Mouse (Mus musculus): ENCODE measurements at regions not wholly inside any gene's neighbourhood (a gene's known extent, or its start where the extent isn't known, plus 50 kb on each side); places are given as distances from the start of the nearest gene placed in this dataset.

GRCm38 (mm10) chr11:52493336-52493735 lies 97.1 kb downstream of the 9530068E07Rik start:
- TF ChIP-seq CTCF (IDR thresholded peaks at IDR 0.05; ENCODE audit: borderline replicate concordance, insufficient read depth, low read length): no peak
- TF ChIP-seq POLR2A (IDR thresholded peaks at IDR 0.05; ENCODE audit: low read depth, low read length): no peak

All from embryonic fibroblast, embryonic 13.5 days (primary cell).